Mouse (Mus musculus): ENCODE data around the gene Sp3. TPM values are rescaled to one million over a fixed set of nuclear protein-coding genes. Genes with fewer than 3 reads are reported as not detected.

The Sp3 gene
- polyA plus RNA-seq, 1 experiment from 2014 or later: 30.0 TPM

GRCm38 (mm10) chr2:73007472-73007871 is 27.2 kb upstream of the Sp3 start:
- Histone ChIP-seq H3K4me3 (ENCODE audit: low read length) (no peak overlapping the region), H3K27ac (ENCODE audit: low read depth, low read length) (no peak overlapping the region), H3K9ac (ENCODE audit: low read depth, low read length) (no peak overlapping the region), H3K9me3 (ENCODE audit: control insufficient read depth, low read length) (peaks cover 7% of the 10 kb centered on the region), H3K4me2 (ENCODE audit: low read length) (no peak overlapping the region), H3K27me3 (replicated peaks; ENCODE audit: control insufficient read depth, insufficient read depth, low read length) (no peaks in the 10 kb centered on the region), H3K36me3 (ENCODE audit: control insufficient read depth, insufficient read depth, low read length) (no peaks in the 10 kb centered on the region), H3K4me1 (ENCODE audit: control insufficient read depth, insufficient read depth, low read depth, low read length) (peaks cover 12% of the 10 kb centered on the region)
- ATAC-seq: no peak
- 94% methylated on average over 9 of the region's 9 CpGs for WGBS

DNA sequence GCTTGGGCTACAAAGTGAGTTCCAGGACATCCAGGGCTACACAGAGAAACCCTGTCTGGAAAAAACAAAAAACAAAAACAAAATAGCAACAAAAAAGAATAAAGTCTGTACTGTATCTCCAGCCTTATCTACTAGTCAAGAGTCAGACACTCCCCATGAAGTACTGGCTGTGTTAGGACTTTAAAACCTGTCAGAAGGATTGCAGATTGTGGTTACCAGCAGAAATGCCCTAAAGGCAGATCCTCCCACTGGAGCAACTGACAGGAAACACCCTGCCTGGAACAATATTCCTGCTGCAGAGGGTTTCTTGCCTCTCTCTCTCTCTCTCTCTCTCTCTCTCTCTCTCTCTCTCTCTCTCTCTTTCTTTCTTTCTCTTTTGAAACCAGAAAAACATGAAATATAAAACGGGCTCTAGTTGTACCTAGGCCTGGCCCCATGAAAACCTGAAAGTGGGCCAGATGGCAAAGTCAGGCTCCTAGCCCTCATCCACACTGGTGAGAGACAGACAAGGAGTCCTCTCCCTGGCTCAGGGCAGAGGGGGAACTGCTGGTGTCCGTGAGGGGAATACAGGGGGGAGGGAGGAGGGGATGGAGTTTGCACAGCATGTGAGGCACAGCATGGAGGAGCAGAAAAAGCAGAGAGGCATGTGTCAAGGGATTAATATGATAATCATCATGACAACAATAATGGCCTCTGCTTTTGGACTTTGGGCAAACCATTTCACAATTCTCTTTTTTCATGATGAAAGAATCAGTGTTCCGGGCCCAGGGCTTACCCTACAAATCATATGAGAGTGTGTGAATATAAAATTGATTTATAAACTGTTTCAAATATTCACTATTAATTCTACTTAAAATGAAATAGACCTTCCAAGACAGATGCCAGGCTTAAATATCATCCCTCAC is 25.6 kb upstream of the Sp3 start:
- no peak for ATAC-seq
- H3K4me3 ChIP-seq (ENCODE audit: low read length): no peak overlapping the region
- H3K9me3 ChIP-seq (ENCODE audit: control insufficient read depth, low read length): peaks cover 4% of the 10 kb centered on the region
- no peaks in the 10 kb centered on the region for H3K27me3 ChIP-seq (replicated peaks; ENCODE audit: control insufficient read depth, insufficient read depth, low read length)
- no peaks in the 10 kb centered on the region for H3K36me3 ChIP-seq (ENCODE audit: control insufficient read depth, insufficient read depth, low read length)
- 42% methylated on average over 3 of the region's 3 CpGs for WGBS
- H3K9ac ChIP-seq (ENCODE audit: low read depth, low read length): no peak overlapping the region
- no peak overlapping the region for H3K27ac ChIP-seq (ENCODE audit: low read depth, low read length)
- H3K4me2 ChIP-seq (ENCODE audit: low read length): no peak overlapping the region
- peaks cover 12% of the 10 kb centered on the region for H3K4me1 ChIP-seq (ENCODE audit: control insufficient read depth, insufficient read depth, low read depth, low read length)

DNA sequence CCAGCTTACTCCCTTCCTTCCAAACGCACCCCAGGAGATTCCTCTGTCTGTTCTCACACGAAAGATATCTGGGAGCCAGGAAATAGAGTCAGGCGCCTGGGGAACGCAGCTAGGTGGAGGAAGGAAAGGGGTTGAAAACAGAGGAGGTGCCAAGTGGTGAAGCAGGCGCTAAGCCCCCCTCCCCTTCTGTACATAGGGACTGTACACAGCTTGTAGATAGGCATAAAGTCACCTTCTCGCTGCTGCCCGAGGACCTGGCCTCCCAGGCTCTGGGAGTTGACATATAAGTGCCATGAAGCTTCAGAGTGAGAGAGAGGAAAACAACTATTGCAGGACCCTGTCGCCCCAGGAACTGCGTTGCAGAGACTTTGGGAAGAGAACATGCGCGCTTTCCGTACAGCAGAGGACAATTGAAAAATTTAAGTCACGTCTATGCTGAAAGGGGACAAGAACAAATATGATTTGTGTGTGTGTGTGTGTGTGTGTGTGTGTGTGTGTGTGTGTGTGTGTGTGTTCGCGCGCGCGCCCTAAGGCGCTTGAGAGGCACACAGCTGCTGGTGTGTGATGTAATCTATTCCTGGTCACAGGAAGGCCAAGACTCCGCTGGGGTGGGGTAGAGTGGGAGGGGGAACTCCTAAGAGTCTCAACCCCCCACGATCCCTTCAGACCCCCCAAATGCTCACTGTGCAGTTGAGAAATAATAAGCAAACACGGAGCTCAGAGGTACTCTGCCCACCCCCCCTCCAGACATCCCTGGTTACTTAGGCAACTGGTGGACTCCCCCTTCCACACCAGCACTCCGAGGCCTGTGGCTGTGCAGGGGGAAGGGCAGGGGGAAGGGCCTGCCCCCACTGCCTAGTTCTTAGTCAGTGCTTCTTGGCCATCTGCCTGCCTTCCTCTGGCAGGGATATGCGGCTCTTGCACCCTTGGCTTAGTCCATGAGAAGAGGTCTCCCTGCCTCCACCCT is 23.8 kb upstream of the Sp3 start:
- Histone ChIP-seq H3K4me1 (ENCODE audit: control insufficient read depth, insufficient read depth, low read depth, low read length) (peaks cover 12% of the 10 kb centered on the region), H3K27ac (ENCODE audit: low read depth, low read length) (peak overlapping the region; percentile 72), H3K9ac (ENCODE audit: low read depth, low read length) (peak overlapping the region; percentile 43), H3K27me3 (replicated peaks; ENCODE audit: control insufficient read depth, insufficient read depth, low read length) (no peaks in the 10 kb centered on the region), H3K4me3 (ENCODE audit: low read length) (peak overlapping the region; percentile 20; the same call in 1 of the 2 replicates), H3K9me3 (ENCODE audit: control insufficient read depth, low read length) (no peaks in the 10 kb centered on the region), H3K36me3 (ENCODE audit: control insufficient read depth, insufficient read depth, low read length) (no peaks in the 10 kb centered on the region), H3K4me2 (ENCODE audit: low read length) (peak overlapping the region; percentile 50)
- WGBS: 27% methylated on average over 23 of the region's 24 CpGs
- ATAC-seq: peak; percentile 93

- Histone ChIP-seq H3K4me3 (ENCODE audit: low read length) (no peak overlapping the region), H3K9ac (ENCODE audit: low read depth, low read length) (no peak overlapping the region), H3K27ac (ENCODE audit: low read depth, low read length) (peak overlapping the region; percentile 48; the same call in 1 of the 2 replicates), H3K9me3 (ENCODE audit: control insufficient read depth, low read length) (no peaks in the 10 kb centered on the region), H3K4me1 (ENCODE audit: control insufficient read depth, insufficient read depth, low read depth, low read length) (peaks cover 12% of the 10 kb centered on the region), H3K27me3 (replicated peaks; ENCODE audit: control insufficient read depth, insufficient read depth, low read length) (no peaks in the 10 kb centered on the region), H3K36me3 (ENCODE audit: control insufficient read depth, insufficient read depth, low read length) (no peaks in the 10 kb centered on the region), H3K4me2 (ENCODE audit: low read length) (0 out of 2 replicates have a peak overlapping the region, but pooled peaks have one; percentile 13)
- WGBS: 57% methylated on average over 11 of the region's 12 CpGs
- ATAC-seq: no peak
Observed at GRCm38 (mm10) chr2:73003049-73003448, 22.8 kb upstream of the Sp3 start.

DNA sequence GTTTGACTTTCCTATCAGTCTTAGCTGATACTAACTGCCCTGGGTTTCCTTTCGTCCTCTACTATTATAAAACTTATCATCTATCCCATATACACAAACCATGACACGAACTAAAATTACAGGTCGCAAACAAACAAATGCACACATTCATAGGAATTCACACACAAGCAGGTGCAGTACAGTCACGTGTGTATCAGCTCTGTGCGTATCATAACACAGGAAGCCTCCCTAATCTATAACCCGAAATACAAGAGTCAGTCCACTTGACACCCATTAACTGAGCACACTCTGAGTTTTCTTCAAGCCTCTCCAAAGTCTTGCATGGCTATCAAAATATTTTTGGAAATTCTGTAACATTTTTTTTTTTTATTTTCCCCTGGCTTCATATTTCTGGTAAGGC is 22.2 kb upstream of the Sp3 start:
- H3K27me3 ChIP-seq (replicated peaks; ENCODE audit: control insufficient read depth, insufficient read depth, low read length): no peaks in the 10 kb centered on the region
- 95% methylated on average over 6 of the region's 6 CpGs for WGBS
- no peak overlapping the region for H3K4me3 ChIP-seq (ENCODE audit: low read length)
- no peak overlapping the region for H3K9ac ChIP-seq (ENCODE audit: low read depth, low read length)
- H3K36me3 ChIP-seq (ENCODE audit: control insufficient read depth, insufficient read depth, low read length): no peaks in the 10 kb centered on the region
- no peak overlapping the region for H3K4me2 ChIP-seq (ENCODE audit: low read length)
- peaks cover 12% of the 10 kb centered on the region for H3K4me1 ChIP-seq (ENCODE audit: control insufficient read depth, insufficient read depth, low read depth, low read length)
- ATAC-seq: no peak
- no peak overlapping the region for H3K27ac ChIP-seq (ENCODE audit: low read depth, low read length)
- no peaks in the 10 kb centered on the region for H3K9me3 ChIP-seq (ENCODE audit: control insufficient read depth, low read length)

DNA sequence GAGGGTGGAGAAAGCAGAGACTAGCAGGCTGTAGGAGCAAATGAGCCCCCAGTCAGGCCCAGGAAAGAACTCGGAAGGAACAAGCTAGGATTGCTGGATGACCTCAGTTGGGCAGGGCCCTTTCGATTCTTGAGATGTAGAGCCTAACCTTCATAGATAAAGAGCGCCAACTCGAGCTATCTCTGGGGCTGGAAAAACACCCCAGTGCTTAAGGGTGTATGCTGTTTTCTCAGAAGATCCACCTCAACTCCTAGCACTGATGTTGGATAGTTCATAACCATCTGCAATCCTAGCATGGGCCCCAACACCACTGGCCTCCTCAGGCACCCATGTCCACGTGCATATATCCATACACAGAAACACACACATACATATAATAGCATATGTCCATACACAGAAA is 21.7 kb upstream of the Sp3 start:
- Histone ChIP-seq H3K9me3 (ENCODE audit: control insufficient read depth, low read length) (no peaks in the 10 kb centered on the region), H3K36me3 (ENCODE audit: control insufficient read depth, insufficient read depth, low read length) (no peaks in the 10 kb centered on the region), H3K4me1 (ENCODE audit: control insufficient read depth, insufficient read depth, low read depth, low read length) (peaks cover 13% of the 10 kb centered on the region), H3K4me2 (ENCODE audit: low read length) (no peak overlapping the region), H3K4me3 (ENCODE audit: low read length) (no peak overlapping the region), H3K27me3 (replicated peaks; ENCODE audit: control insufficient read depth, insufficient read depth, low read length) (no peaks in the 10 kb centered on the region), H3K27ac (ENCODE audit: low read depth, low read length) (no peak overlapping the region), H3K9ac (ENCODE audit: low read depth, low read length) (no peak overlapping the region)
- WGBS: 90% methylated on average over 5 of the region's 5 CpGs
- ATAC-seq: no peak

GRCm38 (mm10) chr2:73000194-73000593 is 19.9 kb upstream of the Sp3 start:
- Histone ChIP-seq H3K9me3 (ENCODE audit: control insufficient read depth, low read length) (no peaks in the 10 kb centered on the region), H3K9ac (ENCODE audit: low read depth, low read length) (no peak overlapping the region), H3K27ac (ENCODE audit: low read depth, low read length) (no peak overlapping the region), H3K36me3 (ENCODE audit: control insufficient read depth, insufficient read depth, low read length) (no peaks in the 10 kb centered on the region), H3K4me2 (ENCODE audit: low read length) (no peak overlapping the region), H3K4me1 (ENCODE audit: control insufficient read depth, insufficient read depth, low read depth, low read length) (peaks cover 23% of the 10 kb centered on the region), H3K4me3 (ENCODE audit: low read length) (no peak overlapping the region), H3K27me3 (replicated peaks; ENCODE audit: control insufficient read depth, insufficient read depth, low read length) (no peaks in the 10 kb centered on the region)
- no peak for ATAC-seq
- WGBS: 66% methylated on average over 8 of the region's 8 CpGs

DNA sequence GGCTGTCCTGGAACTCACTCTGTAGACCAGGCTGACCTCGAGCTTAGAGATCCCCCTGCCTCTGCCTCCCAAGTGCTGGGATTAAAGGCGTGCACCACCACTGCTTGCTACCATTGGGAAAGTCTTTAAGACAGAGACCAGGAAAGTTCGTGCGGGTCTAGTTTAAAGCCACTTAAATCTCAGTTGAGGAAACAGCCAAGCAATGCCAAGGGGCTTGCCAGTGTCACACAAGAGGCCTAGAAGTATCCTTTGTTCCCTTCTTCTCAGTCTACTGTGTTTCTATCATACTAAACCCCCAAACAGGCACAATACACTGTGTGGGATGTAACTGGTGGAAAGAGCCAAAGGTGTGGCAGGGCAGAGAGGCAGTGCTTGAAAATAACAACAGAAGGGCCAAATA is 17.3 kb upstream of the Sp3 start:
- no peaks in the 10 kb centered on the region for H3K27me3 ChIP-seq (replicated peaks; ENCODE audit: control insufficient read depth, insufficient read depth, low read length)
- no peak for ATAC-seq
- H3K9me3 ChIP-seq (ENCODE audit: control insufficient read depth, low read length): no peaks in the 10 kb centered on the region
- no peaks in the 10 kb centered on the region for H3K36me3 ChIP-seq (ENCODE audit: control insufficient read depth, insufficient read depth, low read length)
- no peak overlapping the region for H3K27ac ChIP-seq (ENCODE audit: low read depth, low read length)
- peaks cover 12% of the 10 kb centered on the region for H3K4me1 ChIP-seq (ENCODE audit: control insufficient read depth, insufficient read depth, low read depth, low read length)
- no peak overlapping the region for H3K4me2 ChIP-seq (ENCODE audit: low read length)
- H3K4me3 ChIP-seq (ENCODE audit: low read length): no peak overlapping the region
- H3K9ac ChIP-seq (ENCODE audit: low read depth, low read length): no peak overlapping the region
- 95% methylated on average over 4 of the region's 4 CpGs for WGBS
